Mouse (Mus musculus) cerebellum, postnatal 36 days (tissue): ENCODE data around the gene Zfp638.
A peak's percentile ranks its signal among the peaks of the same experiment; 100 is the strongest.

Source experiments
- DNase-seq, 2 experiments: peaks; one replicate each; pipeline ENCODE4 v3.0.0; 2021 to 2022; ENCODE audit warnings: mixed read lengths in 2 of 2

The Zfp638 gene

DNA sequence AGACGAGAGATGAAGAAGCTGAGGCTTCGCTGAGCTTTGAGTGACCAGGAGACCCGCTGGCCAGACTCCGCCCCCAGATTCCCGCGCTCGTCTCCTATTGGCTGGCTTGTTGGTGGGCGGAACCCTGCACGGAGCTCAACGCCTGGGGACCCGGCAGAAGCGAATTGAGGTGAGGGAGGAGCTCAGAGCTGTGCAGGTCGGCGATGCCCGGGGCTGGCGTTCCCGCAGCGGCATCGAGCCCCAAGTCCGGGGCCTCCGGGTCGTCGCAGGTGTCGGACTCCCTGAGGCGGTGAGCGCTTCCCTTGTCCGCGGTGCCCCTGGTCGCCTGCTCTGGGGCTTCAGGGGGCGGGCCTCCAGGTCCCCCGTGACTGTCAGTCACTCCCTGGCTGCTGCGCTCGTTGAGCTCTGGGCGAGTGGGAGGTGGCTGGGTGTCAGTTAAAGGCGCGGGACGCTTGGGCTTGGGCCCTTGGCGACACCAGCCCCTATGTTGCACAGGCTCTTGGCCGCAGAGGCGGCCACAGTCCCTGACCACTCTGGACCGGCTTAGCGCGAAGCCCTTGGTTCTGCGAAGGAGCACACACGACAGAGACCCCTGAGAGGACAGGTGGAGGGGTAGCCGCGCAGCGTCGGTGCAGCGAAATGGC lies at the start of gene Zfp638:
Gene Zfp638 (plus strand): TSS at position 156 of the 644 bp plus-strand sequence.
- peak; percentile 92 to 95 for DNase-seq

GRCm38 (mm10) chr6:83818996-83819395 lies 47.9 kb upstream of the Zfp638 start:
- DNase-seq: no peak

GRCm38 (mm10) chr6:83820727-83821515 lies 46.0 kb upstream of the Zfp638 start:
- DNase-seq: no peak

- DNase-seq: no peak
Measured at GRCm38 (mm10) chr6:83821856-83822255, 45.1 kb upstream of the Zfp638 start.

- peak in 1 of 2 experiments; percentile 33 for DNase-seq
Measured at GRCm38 (mm10) chr6:83830941-83831605, 35.8 kb upstream of the Zfp638 start.

- DNase-seq: peak; percentile 99
Measured at GRCm38 (mm10) chr6:83831606-83832123, 35.2 kb upstream of the Zfp638 start, which contains the start of gene Paip2b. TSS of gene Paip2b (minus strand) at chr6:83831741.

- DNase-seq: peak in 1 of 2 experiments; percentile 17
Measured at GRCm38 (mm10) chr6:83832393-83832792, 34.5 kb upstream of the Zfp638 start.

GRCm38 (mm10) chr6:83836826-83837225 lies 30.1 kb upstream of the Zfp638 start:
- no peak for DNase-seq

- DNase-seq: no peak
Measured at GRCm38 (mm10) chr6:83838046-83838445, 28.9 kb upstream of the Zfp638 start.

- DNase-seq: no peak
Measured at GRCm38 (mm10) chr6:83840086-83840485, 26.8 kb upstream of the Zfp638 start.

DNA sequence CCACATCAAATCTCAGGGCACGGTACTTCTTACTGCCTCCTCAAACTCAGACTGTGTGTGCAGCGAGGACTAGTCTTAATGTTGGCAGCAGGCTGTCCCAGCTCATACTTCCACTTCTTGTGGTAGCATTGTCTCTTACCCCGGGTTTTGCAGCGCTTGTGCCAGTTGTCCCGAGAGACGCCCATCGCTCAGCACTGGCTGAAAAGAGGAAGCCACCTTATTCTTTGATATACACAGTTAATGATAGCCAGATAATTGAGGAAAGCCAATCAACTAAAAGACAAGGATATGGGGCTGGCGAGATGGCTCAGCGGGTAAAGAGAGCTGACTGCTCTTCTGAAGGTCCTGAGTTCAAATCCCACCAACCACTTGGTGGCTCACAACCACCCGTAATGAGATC lies 22.0 kb upstream of the Zfp638 start:
- DNase-seq: no peak

DNA sequence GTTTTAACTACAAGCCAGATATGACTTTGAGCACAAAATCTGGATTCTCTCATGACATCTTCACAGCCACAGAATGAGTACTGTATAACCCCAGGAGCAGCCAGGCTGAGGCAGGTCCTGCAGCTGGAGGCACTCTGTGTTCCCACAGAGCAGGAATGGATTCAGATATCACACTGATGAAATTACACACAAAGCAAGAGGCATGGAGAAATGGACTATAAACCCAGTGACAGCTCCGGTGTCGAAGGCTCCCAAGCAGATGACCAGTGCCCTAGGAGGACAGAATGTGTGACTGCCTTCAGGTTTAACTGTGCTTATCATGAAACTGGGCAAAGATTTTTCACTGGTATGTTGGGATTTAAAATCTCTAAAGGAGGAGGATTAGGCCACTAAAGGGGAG lies 20.8 kb upstream of the Zfp638 start:
- DNase-seq: no peak

DNA sequence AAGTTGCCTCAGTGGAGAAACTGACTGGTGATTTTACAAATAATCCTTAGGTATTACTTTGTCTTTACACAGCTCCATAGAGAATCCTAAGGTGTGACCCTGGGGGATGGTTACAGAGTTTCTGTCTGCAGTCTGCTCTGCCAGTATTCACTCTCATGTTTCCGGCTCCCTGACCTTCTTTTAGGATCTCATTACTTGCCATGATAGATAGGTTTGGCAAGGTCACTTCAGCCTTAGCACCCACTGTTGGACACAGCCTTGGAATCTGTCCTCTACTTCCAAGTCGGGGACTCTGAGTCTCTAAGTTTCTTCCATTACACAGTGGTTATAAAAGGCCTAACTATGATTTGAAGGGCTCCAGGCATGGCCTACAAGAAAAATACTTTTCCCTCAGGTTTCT lies 17.5 kb upstream of the Zfp638 start:
- no peak for DNase-seq

GRCm38 (mm10) chr6:83857476-83857875 lies 9.4 kb upstream of the Zfp638 start:
- no peak for DNase-seq

GRCm38 (mm10) chr6:83860033-83860432 lies 6.9 kb upstream of the Zfp638 start:
- DNase-seq: no peak

- no peak for DNase-seq
Measured at GRCm38 (mm10) chr6:83863538-83863937, 3.4 kb upstream of the Zfp638 start.

DNA sequence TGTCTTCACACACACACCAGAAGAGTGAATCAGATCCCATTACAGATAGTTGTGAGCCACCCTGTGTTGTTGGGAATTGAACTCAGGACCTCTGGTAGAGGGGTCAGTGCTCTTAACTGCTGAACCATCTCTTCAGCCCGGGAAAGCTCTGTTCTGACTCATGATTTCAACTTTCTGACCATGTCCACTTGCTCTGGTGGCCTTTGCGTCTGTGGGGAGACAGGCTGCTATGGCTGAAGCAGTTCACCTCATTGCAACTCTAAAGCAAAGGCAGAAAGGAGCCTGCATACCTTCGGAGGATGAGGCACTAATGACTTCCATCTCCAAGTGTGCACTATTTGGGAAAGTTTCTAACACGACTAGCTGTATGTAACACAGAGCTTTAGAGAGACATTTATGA lies 486 bp upstream of the Zfp638 start:
- DNase-seq: no peak

- DNase-seq: peak; percentile 31 to 50
Measured at GRCm38 (mm10) chr6:83867598-83868585, 983 bp downstream of the Zfp638 start.

DNA sequence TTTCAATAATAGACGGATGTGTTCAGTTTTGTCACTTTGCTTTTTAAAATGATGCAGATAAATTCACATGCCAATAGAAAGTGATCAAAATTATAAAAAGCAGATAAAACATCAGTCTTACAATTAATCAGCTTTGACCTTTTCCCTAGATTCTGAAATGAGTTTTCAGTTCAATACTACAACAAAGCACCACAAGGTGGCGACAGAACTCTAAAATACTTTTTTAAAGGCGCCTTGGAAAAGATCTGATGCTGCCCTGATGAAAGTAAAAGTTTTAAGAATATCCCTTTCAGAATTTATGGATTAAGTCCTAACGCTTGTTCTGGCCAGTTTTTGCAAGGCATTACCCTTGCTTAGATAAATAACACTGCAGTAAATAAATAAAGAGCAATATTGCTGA lies 12.9 kb downstream of the Zfp638 start:
- peak; percentile 12 to 63 for DNase-seq

- no peak for DNase-seq
Measured at GRCm38 (mm10) chr6:83886789-83887188, 19.9 kb downstream of the Zfp638 start.

GRCm38 (mm10) chr6:83888802-83889201 lies 21.9 kb downstream of the Zfp638 start:
- DNase-seq: no peak
